Mouse (Mus musculus) kidney, adult 2 months (tissue): Measurements from ENCODE around the gene Slc9b1.

ENCODE experiments used
- CTCF ChIP-seq: fragments of 200-500 bp; conservative IDR thresholded peaks from 2 replicates; pipeline ENCODE4 v1.5.1; 2011; ENCODE audit warnings: low read depth, mild to moderate bottlenecking, control low read depth, low read length, moderate library complexity, mixed read lengths; ENCODE audit not compliant: insufficient read depth, insufficient read length
- POLR2A ChIP-seq: fragments of 200-500 bp; IDR thresholded peaks from one replicate; pipeline ENCODE4 v1.6.1; 2011; ENCODE audit warnings: low read depth, low read length, control low read depth

GRCm38 (mm10) chr3:135409219-135409618, 61.4 kb downstream of the Slc9b1 start:
- TF ChIP-seq POLR2A (no peak), CTCF (peak; percentile 10; the same call in 1 of the 2 replicates)
